Mouse (Mus musculus) ES-Bruce4 (cell line): ENCODE data around the gene Tmc2. TPM values are rescaled to one million over a fixed set of nuclear protein-coding genes. Genes with fewer than 3 reads are reported as not detected.
A peak's percentile ranks its signal among the peaks of the same experiment; 100 is the strongest.

Source experiments
- H3K27ac ChIP-seq: 2 replicates; pipeline ENCODE4 v1.5.1; 2012; ENCODE audit warnings: low read length, inconsistent platforms; ENCODE audit not compliant: insufficient read depth
- H3K27me3 ChIP-seq: 2 replicates; pipeline ENCODE4 v1.6.1; 2012; ENCODE audit warnings: mild to moderate bottlenecking, low read length, inconsistent platforms; ENCODE audit not compliant: control insufficient read depth, poor library complexity, insufficient read depth, severe bottlenecking
- H3K36me3 ChIP-seq: 2 replicates; pipeline ENCODE4 v1.6.1; 2012; ENCODE audit warnings: inconsistent platforms, mild to moderate bottlenecking, low read length, moderate library complexity; ENCODE audit not compliant: control insufficient read depth, poor library complexity, insufficient read depth, severe bottlenecking
- H3K4me1 ChIP-seq: one replicate; pipeline ENCODE4 v1.8.1; 2011; ENCODE audit warnings: low read length; ENCODE audit not compliant: control insufficient read depth, insufficient read depth
- H3K4me3 ChIP-seq: 2 replicates; pipeline ENCODE4 v1.5.1; 2011; ENCODE audit warnings: low read depth, mild to moderate bottlenecking, low read length
- H3K9ac ChIP-seq: 2 replicates; pipeline ENCODE4 v1.6.1; 2012; ENCODE audit warnings: low read depth, mild to moderate bottlenecking, inconsistent platforms; ENCODE audit not compliant: poor library complexity, severe bottlenecking
- H3K9me3 ChIP-seq: replicated peaks from 2 replicates; pipeline ENCODE4 v1.6.1; 2012; ENCODE audit warnings: mild to moderate bottlenecking, low read length, inconsistent platforms; ENCODE audit not compliant: control insufficient read depth, poor library complexity, insufficient read depth, severe bottlenecking
- CTCF ChIP-seq: IDR thresholded peaks from one replicate; pipeline ENCODE4 v1.8.1; 2011; ENCODE audit warnings: low read depth, low read length
- EP300 ChIP-seq: IDR thresholded peaks from 2 replicates; pipeline ENCODE4 v1.6.1; 2011; ENCODE audit warnings: low read depth, low read length; ENCODE audit not compliant: insufficient read depth
- POLR2A ChIP-seq: IDR thresholded peaks from one replicate; pipeline ENCODE4 v1.8.1; 2011; ENCODE audit warnings: low read length; ENCODE audit not compliant: insufficient read depth
- polyA plus RNA-seq: library from polyadenylated mRNA; stranded (reverse); fragments of >200 nt; gene quantifications from 2 replicates; pipeline ENCODE4 v1.2.4, GENCODE M21; 2011; ENCODE audit warnings: low read depth; ENCODE audit not compliant: missing spikeins, insufficient read depth, insufficient read length

Gene Tmc2
- polyA plus RNA-seq, 1 experiment: not detected

DNA sequence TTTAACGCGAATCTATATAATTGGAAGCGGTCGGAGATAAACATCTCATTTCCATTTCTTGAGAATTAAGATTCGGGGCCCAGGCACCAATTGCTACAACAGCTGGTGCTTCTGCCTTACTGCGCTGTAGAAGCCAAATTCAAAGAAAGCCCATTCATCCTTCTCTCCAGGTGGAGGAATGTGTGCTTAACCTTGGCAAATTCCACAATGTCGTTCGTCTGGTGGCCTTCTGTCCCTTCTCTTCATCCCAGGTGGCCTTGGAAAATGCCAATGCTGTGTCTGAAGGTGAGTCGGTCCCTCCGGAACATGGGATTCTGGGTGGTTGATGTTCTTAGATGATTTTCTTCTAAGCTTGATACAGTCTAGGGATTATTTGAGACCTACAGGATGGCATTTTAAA is 79.9 kb downstream of the Tmc2 start:
- Histone ChIP-seq H3K9me3 (no peaks in the 10 kb centered on the region), H3K36me3 (peaks cover 45% of the 10 kb centered on the region), H3K4me3 (peak overlapping the region; percentile 100), H3K27ac (peak overlapping the region; percentile 55), H3K9ac (peak overlapping the region; percentile 85), H3K27me3 (no peaks in the 10 kb centered on the region), H3K4me1 (no peaks in the 10 kb centered on the region)
- TF ChIP-seq POLR2A (no peak), CTCF (no peak), EP300 (no peak)

DNA sequence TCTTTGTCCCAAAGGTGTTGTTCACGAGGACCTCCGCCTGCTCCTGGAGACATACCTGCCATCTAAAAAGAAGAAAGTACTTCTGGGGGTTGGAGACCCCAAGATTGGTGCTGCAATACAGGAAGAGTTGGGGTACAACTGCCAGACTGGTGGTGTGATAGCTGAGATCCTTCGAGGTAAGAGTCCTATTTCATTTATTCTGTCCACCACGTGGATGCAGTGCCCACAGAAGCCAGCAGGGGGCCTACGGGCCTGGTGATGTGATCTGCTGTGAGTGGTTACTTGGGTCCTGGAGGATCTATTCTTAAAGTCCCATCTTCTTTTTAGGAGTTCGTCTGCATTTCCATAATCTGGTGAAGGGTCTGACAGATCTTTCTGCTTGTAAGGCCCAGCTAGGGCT is 80.7 kb downstream of the Tmc2 start:
- TF ChIP-seq CTCF: peak; percentile 69
- TF ChIP-seq POLR2A: no peak
- no peaks in the 10 kb centered on the region for H3K27me3 ChIP-seq
- peak overlapping the region; percentile 85 for H3K9ac ChIP-seq
- H3K9me3 ChIP-seq: no peaks in the 10 kb centered on the region
- H3K4me1 ChIP-seq: no peaks in the 10 kb centered on the region
- peak overlapping the region; percentile 100 for H3K4me3 ChIP-seq
- peaks cover 45% of the 10 kb centered on the region for H3K36me3 ChIP-seq
- H3K27ac ChIP-seq: peak overlapping the region; percentile 59

DNA sequence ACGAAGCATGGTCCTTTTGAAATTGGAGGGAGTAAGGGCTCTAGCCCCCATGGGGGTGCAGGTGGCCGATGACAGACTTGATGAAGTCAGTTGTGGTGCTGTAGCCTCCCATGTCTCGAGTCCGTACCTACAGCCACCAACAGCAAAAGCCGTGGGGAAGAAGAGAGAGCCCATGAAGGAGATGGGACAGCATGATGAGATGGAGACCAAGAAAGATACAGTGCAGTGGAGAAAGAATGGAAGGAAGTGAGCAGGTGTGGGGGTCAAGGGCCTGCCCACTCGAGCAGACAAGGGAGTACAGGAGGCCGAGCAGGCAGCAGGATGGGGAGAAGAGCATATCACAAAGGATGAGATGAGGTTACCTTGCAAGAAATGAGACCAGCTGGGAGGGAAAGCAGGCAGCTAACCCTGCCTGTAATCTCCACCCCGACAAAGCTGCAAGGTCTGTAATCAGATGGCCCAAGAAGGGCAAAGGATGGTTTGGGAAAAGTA is 84.7 kb downstream of the Tmc2 start:
- H3K9me3 ChIP-seq: no peaks in the 10 kb centered on the region
- H3K36me3 ChIP-seq: peaks cover 45% of the 10 kb centered on the region
- H3K9ac ChIP-seq: no peak overlapping the region
- no peaks in the 10 kb centered on the region for H3K27me3 ChIP-seq
- H3K27ac ChIP-seq: no peak overlapping the region
- no peaks in the 10 kb centered on the region for H3K4me1 ChIP-seq
- no peak for TF ChIP-seq CTCF
- 0 out of 2 replicates have a peak, but pooled peaks have one; percentile 6 for TF ChIP-seq EP300
- no peak overlapping the region for H3K4me3 ChIP-seq

DNA sequence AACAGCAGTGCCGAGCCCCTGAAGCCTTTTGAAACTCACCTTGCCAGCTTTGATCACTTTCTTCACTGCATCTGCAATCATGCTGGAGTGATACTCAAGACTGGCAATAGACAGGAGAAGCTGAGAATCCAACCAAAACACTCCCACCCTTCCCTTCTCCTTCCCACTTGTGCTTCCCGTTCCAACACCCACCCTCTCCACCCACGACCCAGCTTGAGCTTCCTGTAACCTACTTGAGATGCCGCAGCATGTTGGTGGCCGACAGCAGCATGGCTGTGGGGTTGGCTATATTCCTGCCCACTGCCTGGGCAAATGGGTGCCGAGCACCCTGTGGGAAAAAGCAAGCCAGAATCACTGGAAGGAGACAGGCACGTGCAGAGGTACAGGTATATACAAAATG is 85.2 kb downstream of the Tmc2 start:
- Histone ChIP-seq H3K4me3 (no peak overlapping the region), H3K4me1 (no peaks in the 10 kb centered on the region), H3K9me3 (no peaks in the 10 kb centered on the region), H3K27ac (no peak overlapping the region), H3K36me3 (peaks cover 40% of the 10 kb centered on the region), H3K27me3 (no peaks in the 10 kb centered on the region), H3K9ac (no peak overlapping the region)
- TF ChIP-seq POLR2A (no peak), EP300 (no peak), CTCF (no peak)

DNA sequence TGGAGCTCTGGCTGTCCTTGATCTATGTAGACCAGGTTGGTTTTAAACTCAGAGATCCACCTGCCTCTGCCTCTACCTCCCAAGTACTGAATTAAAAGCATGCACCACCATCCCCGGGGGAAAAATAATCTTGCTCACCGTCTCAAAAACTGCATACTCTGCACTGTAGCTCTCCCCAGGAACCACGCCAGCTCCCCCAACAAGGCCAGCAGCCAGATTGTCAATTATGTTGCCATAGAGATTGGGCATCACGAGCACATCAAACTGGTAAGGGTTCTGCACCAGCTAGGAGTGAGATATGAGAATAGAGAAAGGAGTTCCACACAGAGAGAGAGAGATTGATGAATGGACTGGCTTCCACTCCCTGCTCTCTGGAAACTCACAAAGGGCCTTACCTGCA is 85.8 kb downstream of the Tmc2 start:
- Histone ChIP-seq H3K4me1 (no peaks in the 10 kb centered on the region), H3K36me3 (peaks cover 34% of the 10 kb centered on the region), H3K4me3 (no peak overlapping the region), H3K9ac (no peak overlapping the region), H3K27ac (no peak overlapping the region), H3K27me3 (no peaks in the 10 kb centered on the region), H3K9me3 (no peaks in the 10 kb centered on the region)
- TF ChIP-seq EP300 (no peak), POLR2A (no peak), CTCF (no peak)

DNA sequence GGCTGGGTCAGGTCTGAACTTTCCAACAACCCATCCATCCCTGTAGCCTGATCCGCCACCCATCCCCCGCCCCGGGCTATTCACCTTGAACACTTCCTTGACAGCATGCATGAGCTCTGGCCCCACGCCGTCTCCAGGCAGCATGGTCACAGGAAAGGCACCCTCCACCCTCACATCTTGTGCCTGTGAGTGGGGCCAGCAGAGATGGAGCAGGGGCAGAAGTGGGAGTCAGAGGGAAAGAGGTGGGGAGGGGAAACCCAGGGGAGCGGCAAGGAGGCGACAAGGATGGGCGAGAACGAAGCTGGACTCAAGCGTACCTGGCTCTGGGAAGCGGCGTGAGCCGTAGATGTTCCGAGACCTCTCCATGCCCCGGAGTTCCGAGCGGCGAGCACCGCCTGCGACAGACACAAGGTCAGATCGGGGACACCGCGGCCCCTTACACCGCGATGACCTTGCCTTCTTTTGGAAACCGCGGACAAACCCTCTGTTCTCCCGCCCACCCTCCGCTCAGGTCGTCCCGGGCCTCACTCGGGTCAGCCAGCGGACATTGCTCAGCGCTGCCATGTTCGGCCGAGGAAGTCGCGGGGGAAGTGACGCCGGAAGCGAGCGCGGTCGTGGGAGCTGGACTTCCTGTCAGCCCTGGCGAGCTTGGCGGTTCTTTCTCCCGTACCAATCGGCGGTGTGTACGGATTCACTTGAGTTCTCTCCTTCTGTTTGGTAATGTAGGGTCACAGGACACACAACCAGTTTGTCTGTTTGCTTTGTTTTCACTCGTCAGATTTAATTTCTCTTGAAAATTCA is 89.1 kb downstream of the Tmc2 start, which contains the start of gene Idh3b:
Idh3b (minus strand) TSS at position 694 of the 801 bp plus-strand sequence.
- Histone ChIP-seq H3K9me3 (no peaks in the 10 kb centered on the region), H3K27me3 (no peaks in the 10 kb centered on the region), H3K36me3 (peaks cover 5% of the 10 kb centered on the region; the same call in 1 of the 2 replicates), H3K4me1 (no peaks in the 10 kb centered on the region), H3K9ac (peak within 1 kb of the TSS; percentile 85), H3K4me3 (peak within 1 kb of the TSS; percentile 90), H3K27ac (peak within 1 kb of the TSS; percentile 34)
- no peak for TF ChIP-seq CTCF
- TF ChIP-seq EP300: no peak; the same call in 1 of the 2 replicates
- TF ChIP-seq POLR2A: peak; percentile 67
